Mouse (Mus musculus) kidney, adult 2 months (tissue): ENCODE data around the gene Bex1. TPM values are rescaled to one million over a fixed set of nuclear protein-coding genes. Genes with fewer than 3 reads are reported as not detected.
"Not testable (repeated sequence)": the region's sequence is repeated elsewhere in the genome, so short reads cannot be mapped to it uniquely, and the experiment has no call there.

Experiments
- DNase-seq: peaks from one replicate; pipeline ENCODE4 v3.0.0; 2021
- H3K27ac ChIP-seq: fragments of 200-500 bp; 2 replicates; pipeline ENCODE4 v1.5.1; 2012; ENCODE audit warnings: low read depth, low read length, control low read depth, inconsistent platforms; ENCODE audit not compliant: insufficient read depth
- H3K27me3 ChIP-seq: fragments of 200-500 bp; replicated peaks from 2 replicates; pipeline ENCODE4 v1.6.1; 2012; ENCODE audit warnings: mild to moderate bottlenecking, moderate library complexity, low read length, inconsistent platforms; ENCODE audit not compliant: control insufficient read depth, insufficient read depth
- H3K36me3 ChIP-seq: fragments of 200-500 bp; 2 replicates; pipeline ENCODE4 v1.6.1; 2012; ENCODE audit warnings: mild to moderate bottlenecking, moderate library complexity, low read length, inconsistent platforms; ENCODE audit not compliant: control insufficient read depth, insufficient read depth
- H3K4me1 ChIP-seq: fragments of 200-500 bp; 2 replicates; pipeline ENCODE4 v1.6.1; 2011; ENCODE audit warnings: low read length; ENCODE audit not compliant: control insufficient read depth, insufficient read depth
- H3K4me3 ChIP-seq: fragments of 200-500 bp; 2 replicates; pipeline ENCODE4 v1.5.1; 2011; ENCODE audit warnings: mild to moderate bottlenecking, low read depth, low read length, control low read depth; ENCODE audit not compliant: insufficient read depth
- CTCF ChIP-seq: fragments of 200-500 bp; conservative IDR thresholded peaks from 2 replicates; pipeline ENCODE4 v1.5.1; 2011; ENCODE audit warnings: low read depth, mild to moderate bottlenecking, control low read depth, low read length, moderate library complexity, mixed read lengths; ENCODE audit not compliant: insufficient read depth, insufficient read length
- POLR2A ChIP-seq: fragments of 200-500 bp; IDR thresholded peaks from one replicate; pipeline ENCODE4 v1.6.1; 2011; ENCODE audit warnings: low read depth, low read length, control low read depth
- WGBS: fragments of 180-500 bp; shearing (Covaris S2); methylation state at CpG from one replicate; pipeline ENCODE4 v1.1.7; 2018; 5-methylcytosine and 5-hydroxymethylcytosine counted together
- polyA plus RNA-seq: library from polyadenylated mRNA; depleted of rRNA; stranded (reverse); fragments of >200 nt; gene quantifications from 2 replicates; pipeline ENCODE4 v1.2.3, GENCODE M21; 2012; rRNA removed

The Bex1 gene
- polyA plus RNA-seq = 4.4 and 6.3 TPM in 2 replicates

DNA sequence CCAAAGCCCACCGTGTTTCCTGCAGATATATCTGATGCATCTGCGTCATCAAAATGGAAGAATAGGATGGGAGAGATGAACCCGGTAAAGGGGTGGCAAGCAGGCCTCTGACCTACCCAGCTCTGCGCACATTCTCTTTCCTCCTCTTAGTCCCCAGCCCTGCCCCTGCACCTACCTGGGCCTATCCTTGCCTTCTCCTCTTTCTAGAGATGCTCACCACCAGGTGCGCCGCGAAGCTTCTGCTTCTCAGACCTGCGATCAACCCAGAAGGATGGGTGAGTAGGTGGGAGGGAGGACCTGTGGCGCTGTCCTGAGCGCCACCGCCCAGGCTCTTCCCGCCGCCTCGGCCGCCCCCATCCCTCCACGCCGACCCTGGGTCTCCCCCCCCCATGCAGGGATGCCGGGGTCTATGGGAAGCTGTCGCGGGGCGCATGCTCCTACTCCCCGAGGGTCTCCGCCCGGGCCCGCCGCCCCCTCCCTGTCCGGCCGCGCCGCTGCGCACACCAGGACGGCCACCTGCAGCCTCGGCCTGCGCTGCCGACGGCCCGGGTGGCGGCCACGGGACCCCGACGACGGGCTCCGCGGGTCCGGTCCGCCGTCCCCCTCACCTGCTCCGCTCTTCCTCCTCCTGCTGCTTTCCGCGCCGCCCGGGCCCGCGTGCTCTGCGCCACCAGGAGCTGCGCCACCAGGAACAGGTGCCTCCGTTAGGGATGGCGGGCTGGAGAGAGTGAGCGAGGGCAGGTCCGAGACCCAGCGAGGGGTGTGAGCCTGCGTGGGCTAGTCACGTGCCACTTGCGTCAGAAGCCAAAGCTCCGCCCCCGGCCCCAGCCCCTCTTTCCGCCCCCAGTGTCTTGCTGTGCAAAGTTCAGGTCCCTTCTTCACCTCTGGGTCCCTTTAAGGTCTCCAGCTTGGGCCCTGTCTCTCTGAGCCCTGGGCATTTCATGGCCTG is at the start of gene Bex1, which contains the start of gene Tceal7:
TSS of gene Bex1 (minus strand) at position 785 of the 949 bp plus-strand sequence.
TSS of gene Tceal7 (plus strand) at position 51 of the 949 bp plus-strand sequence.
- H3K4me1 ChIP-seq, H3K4me3 ChIP-seq, H3K36me3 ChIP-seq, H3K27ac ChIP-seq, DNase-seq, H3K27me3 ChIP-seq: not testable (repeated sequence)
- WGBS = 16% methylated on average over 11 of the region's 67 CpGs

DNA sequence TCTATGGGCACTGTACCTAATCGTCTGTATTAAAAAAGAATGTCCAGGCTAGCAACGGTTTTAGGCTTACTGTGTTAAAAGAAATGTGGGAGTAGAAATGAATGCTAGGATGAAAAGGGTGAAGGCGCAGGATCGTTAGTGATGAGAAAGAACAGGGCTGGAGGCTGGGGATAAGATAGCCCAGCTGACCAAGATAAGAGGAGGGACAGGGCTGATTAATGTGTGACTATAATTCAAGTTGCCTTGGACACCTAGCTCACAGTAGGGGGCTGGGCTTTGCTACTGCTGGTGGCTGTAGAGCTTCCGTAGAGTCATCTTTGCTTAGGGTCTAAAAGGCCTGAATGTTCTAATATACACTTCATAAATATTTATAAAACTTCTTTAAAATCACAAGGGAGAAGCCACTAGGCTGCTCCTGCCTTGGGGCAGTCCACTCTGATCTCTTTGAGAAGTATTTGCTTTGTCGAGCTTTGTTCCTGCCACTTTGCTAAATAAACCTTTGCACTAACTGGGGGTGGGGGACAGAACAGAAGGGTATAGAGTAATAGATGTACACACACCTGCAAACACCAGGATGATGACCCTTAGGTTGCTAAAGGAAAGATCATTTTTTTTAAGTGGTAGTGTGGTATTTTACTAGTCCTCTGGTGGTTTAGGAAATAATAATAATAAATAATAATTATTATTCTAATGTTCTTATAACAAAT is 36.9 kb upstream of the Bex1 start:
- WGBS = 48% methylated on average over 6 of the region's 6 CpGs
- H3K4me3 ChIP-seq = no peak overlapping the region
- H3K27me3 ChIP-seq = no peaks in the 10 kb centered on the region
- no peak for DNase-seq
- H3K27ac ChIP-seq = no peak overlapping the region
- H3K4me1 ChIP-seq = no peaks in the 10 kb centered on the region
- TF ChIP-seq CTCF = no peak
- no peak for TF ChIP-seq POLR2A
- H3K36me3 ChIP-seq = no peaks in the 10 kb centered on the region

DNA sequence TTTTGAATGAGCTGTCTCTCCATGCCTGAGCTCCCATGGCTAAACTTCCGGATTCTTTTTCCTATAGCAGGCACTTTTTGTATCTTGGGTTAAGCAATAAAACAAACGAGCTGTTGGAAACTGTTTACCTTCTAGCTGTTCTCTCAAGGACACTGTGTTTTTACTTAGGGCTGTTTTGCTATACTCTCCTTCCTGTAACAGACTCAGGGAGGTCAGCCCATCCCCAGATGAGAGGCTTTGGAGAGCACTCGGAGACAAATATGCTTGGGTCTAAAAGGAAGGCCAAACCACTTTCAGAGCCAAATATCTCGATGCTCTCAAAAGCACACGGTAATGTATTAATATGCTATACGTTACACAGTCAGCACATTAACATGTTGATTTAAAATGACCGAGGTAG is 34.4 kb upstream of the Bex1 start:
- WGBS = 58% methylated on average over 7 of the region's 7 CpGs
- Histone ChIP-seq H3K36me3 (no peaks in the 10 kb centered on the region), H3K4me1 (no peaks in the 10 kb centered on the region), H3K27me3 (no peaks in the 10 kb centered on the region), H3K4me3 (no peak overlapping the region), H3K27ac (no peak overlapping the region)
- DNase-seq = no peak
- TF ChIP-seq CTCF (no peak), POLR2A (no peak)

DNA sequence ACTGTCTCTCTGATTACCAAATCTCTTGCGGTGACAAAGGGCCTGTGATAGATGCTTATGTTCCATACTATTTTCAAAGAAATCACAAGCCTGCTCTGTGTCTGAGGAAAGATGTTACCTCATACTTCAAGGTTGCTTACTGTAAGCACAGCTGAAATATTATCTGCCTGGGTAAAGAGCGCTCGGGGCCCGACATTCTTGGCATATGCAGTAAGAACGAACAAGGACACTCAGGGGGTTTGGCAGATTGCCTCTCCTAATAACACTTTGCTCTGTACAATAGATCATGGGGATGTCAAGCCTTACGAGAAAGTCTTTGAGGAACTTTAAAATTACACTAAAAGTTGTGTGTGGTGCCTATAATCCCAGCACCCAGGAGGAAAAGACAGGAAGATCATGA is 33.5 kb upstream of the Bex1 start:
- H3K36me3 ChIP-seq = no peaks in the 10 kb centered on the region
- DNase-seq = no peak
- no peak overlapping the region for H3K4me3 ChIP-seq
- H3K27me3 ChIP-seq = no peaks in the 10 kb centered on the region
- WGBS = 32% methylated on average over 6 of the region's 6 CpGs
- H3K27ac ChIP-seq = no peak overlapping the region
- TF ChIP-seq POLR2A = no peak
- no peak for TF ChIP-seq CTCF
- H3K4me1 ChIP-seq = no peaks in the 10 kb centered on the region

DNA sequence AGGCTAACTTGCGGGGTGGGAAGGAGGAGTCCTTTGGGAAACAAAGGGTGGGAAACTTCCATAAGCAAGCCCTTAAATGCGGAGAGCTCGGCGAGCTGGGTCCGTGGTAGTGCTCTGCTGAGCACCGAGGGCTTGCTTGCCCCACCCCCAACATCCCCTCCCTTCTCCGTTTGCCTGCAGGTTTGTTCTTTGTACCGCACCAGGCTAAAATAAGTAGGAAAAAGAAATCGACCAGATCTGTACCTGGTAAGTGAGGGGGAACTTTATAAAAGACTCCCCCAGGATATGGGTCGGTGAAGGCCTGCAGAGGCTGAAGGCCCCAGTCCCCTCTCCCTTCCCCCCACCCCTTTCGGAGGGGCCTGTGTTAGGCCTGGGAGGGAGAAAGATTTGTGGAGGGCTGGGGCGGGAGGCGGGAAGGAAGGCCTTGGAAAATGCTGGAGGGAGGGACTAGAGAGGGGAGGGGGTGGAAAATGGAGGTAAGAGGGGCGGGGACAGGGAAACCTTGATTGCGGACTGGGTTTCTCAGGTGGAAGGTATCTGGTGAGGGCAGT is 30.3 kb upstream of the Bex1 start:
- 3% methylated on average over 13 of the region's 15 CpGs for WGBS
- peak; percentile 12 for DNase-seq
- TF ChIP-seq CTCF (no peak), POLR2A (no peak)
- no peaks in the 10 kb centered on the region for H3K36me3 ChIP-seq
- H3K4me1 ChIP-seq = no peaks in the 10 kb centered on the region
- peak overlapping the region; percentile 45 for H3K4me3 ChIP-seq
- H3K27ac ChIP-seq = peak overlapping the region; percentile 29
- H3K27me3 ChIP-seq = no peaks in the 10 kb centered on the region

DNA sequence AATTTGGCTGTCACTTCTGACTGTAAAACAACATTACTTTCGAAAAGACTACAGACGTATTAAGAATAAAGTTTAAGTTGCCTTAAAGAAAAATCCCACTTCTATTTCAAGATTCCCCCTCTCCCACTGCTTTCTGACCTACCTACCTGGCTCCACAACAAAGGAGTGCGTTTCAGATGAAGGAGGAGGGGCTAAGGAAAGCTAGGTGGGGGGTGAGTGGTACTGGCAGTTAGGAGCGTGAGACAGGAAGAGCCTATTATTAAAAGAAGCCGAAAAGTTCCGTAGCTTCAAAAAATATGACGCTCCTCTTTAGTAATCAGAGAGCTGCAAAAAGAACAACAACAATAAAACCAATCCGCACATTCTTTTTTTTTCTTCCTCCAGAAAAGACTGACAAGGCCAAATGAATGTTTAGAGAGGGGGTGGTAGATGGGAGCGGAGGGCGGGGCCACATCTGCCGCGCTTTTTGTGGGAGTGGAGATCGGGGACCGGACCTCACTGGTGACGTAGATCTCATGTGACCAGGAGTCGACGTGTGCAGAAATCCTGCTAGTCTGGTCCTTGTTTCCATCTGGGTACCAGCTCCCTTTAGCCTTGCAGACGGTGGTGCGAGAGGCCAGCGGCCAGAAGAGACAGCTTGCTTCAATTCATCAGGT is 29.4 kb upstream of the Bex1 start, which contains the start of gene Tceal9:
TSS of gene Tceal9 (plus strand) at position 506 of the 656 bp plus-strand sequence.
- peak; percentile 84 for DNase-seq
- Histone ChIP-seq H3K27ac (peak within 1 kb of the TSS; percentile 29), H3K4me3 (peak within 1 kb of the TSS; percentile 45), H3K4me1 (no peaks in the 10 kb centered on the region), H3K36me3 (no peaks in the 10 kb centered on the region), H3K27me3 (no peaks in the 10 kb centered on the region)
- TF ChIP-seq POLR2A (peak; percentile 15), CTCF (no peak)
- 2% methylated on average over 20 of the region's 20 CpGs for WGBS
